Mouse (Mus musculus) gastrocnemius, postnatal 10 days (tissue): ENCODE results near the gene Prpf18. TPM values are rescaled to one million over a fixed set of nuclear protein-coding genes. Genes with fewer than 3 reads are reported as not detected.
"Not testable (repeated sequence)": the region's sequence is repeated elsewhere in the genome, so short reads cannot be mapped to it uniquely, and the experiment has no call there.

Experiments used
- DNase-seq: peaks from one replicate; pipeline ENCODE4 v3.0.0; 2021; ENCODE audit warnings: mixed read lengths
- total RNA-seq, 2 experiments: library from RNA; stranded (reverse); gene quantifications; 2 replicates each; pipeline ENCODE4 v1.2.3; 2021

Gene Prpf18
- total RNA-seq, 2 experiments from 2014 or later = 34.3 to 35.4 TPM

- DNase-seq = no peak
Observed at GRCm38 (mm10) chr2:4615014-4615546, 36.8 kb downstream of the Prpf18 start.

DNA sequence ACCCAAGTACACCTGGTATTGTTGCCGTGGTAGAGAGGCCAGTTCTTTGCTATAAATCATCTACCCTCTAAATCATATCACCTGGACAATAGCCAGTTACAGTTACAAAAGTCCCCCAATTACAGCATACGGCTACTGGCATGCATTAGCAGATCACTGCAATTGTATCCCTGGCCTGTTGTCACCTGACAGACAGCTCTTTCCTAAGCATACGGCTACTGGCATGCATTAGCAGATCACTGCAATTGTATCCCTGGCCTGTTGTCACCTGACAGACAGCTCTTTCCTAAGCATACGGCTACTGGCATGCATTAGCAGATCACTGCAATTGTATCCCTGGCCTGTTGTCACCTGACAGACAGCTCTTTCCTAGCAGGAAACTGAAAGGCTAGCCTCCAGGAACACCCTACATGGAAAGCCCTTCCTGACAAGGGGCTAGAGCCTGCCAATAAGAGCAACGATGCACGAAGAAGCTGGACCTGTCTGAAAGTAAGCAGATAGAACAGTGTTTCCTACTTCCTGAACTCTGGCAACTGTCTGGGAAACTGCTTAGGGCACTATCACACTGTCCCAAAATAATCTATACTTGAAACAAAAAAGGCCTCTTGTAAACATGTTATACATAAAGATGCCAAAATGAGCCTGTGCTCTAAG, 37.5 kb downstream of the Prpf18 start:
- not testable (repeated sequence) for DNase-seq

GRCm38 (mm10) chr2:4611704-4612103, 40.2 kb downstream of the Prpf18 start:
- DNase-seq = no peak

DNA sequence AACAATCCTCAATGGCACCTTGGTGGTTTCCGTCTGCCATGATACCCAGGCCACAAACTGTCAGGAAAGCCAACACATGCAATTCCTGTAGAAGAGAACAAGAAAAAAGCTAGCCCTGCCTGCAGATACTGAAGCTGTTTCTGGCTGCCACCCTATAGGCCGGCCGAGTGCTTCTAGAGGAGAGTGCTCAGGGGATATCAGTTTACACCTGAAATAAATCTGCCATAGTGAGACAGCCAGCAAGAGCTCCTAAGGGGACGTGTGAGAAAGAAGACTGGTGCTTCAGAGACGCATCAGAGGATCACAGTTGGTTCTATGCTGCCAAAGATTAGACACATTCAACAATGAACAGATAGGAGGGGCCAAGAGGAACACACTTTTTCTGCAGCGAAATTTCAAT, 40.6 kb downstream of the Prpf18 start:
- no peak for DNase-seq

DNA sequence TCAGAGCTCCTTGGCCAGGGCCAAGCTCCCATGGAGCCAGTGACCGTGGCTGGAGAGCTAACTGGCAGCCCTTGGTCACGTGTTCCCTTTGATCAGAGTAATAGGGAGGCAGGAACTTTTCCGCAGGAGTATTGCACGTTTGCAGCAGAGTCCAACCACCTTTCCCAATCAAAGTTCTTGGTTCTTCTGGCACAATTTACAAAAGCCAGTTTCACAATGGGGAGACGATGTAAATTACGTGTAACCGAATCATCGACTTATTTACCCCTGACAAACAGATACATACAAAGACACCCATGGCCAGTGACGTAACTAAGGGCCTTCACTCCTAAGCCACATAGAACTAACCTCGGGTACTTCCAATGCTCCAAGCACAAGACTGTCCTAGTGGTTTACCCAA, 42.5 kb downstream of the Prpf18 start:
- no peak for DNase-seq

DNA sequence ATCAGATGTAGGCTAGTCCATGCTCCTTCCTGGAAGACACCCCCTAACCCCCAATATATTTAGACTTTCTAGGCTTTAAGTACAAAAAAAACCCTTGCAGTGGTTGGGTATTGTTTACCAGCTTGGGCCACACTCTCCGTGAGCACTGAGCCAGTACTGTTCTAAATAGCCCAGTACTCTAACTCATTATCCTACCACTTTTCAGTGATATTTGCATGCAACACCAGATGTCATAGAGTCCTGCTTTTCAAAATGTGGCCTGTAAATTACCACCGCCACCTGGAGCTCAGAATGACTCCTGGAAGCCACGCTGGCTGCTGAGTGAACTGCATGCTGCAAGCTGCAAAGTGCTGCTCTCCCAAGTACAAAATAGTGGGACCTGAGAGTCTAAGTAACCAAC, 43.7 kb downstream of the Prpf18 start:
- DNase-seq = no peak

DNA sequence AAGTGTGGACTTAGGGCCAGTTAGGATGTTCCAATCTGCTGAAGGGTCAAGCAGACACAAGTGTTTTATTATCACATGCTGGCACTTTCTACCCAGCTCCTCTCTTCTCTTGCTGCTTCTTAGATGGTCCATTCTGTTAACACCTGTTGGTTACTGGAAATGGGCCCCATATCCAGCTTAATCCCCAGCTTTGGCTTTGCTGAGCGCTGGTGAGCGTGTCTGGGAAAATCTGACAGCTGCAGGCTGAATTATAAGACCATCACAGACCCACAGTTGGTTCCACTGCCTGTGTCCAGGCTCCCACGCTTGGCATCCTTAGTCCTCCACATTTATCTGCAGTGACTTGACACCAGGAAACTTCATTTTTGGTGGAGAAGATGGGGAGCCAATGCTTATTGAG, 45.4 kb downstream of the Prpf18 start:
- DNase-seq = no peak

- DNase-seq = no peak
Observed at GRCm38 (mm10) chr2:4603361-4603945, 48.5 kb downstream of the Prpf18 start.

GRCm38 (mm10) chr2:4601034-4601890, 50.7 kb downstream of the Prpf18 start:
- DNase-seq = peak; percentile 67

DNA sequence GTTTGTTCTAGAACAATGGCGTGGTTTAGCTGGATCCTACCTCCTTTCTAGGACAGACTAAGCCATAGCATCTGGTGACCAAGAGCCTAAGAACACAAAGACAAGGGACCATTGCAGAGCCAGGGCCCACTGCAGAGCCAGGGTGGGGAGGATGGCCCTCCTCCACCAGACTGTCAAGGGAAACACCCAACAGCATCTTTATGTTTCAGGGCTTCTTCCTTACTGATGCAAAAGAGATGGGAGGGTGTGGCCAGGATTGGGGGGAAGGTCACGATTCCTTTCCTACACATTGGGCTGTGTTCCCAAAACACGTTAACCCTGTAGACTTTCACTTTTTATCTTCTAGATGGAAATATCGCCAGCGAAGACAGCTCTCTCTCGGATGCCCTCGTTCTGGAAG, 54.9 kb downstream of the Prpf18 start:
- no peak for DNase-seq

DNA sequence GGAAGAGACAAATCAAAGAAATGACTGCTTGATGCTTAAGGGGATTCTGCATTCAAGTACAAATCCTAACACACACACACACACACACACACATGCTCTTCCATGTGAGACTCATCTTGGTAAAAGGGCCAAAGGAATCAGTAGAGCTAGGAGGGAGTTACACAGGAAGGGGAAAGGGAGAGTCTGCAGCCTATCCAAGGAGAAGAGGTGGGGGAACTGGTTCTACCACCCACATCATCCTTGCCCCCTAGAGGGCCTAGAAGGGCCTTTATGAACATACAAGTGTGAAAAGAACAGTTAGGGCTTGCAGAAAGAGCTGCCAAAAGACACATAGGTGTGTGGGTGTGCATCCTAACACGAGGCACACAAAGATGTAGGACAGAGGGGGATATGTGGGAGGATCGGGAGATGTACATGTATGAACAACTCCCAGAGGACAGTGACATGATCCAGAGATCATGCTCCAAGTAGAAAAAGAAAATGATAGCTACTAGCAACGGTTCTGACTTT, 58.0 kb downstream of the Prpf18 start:
- DNase-seq = no peak

DNA sequence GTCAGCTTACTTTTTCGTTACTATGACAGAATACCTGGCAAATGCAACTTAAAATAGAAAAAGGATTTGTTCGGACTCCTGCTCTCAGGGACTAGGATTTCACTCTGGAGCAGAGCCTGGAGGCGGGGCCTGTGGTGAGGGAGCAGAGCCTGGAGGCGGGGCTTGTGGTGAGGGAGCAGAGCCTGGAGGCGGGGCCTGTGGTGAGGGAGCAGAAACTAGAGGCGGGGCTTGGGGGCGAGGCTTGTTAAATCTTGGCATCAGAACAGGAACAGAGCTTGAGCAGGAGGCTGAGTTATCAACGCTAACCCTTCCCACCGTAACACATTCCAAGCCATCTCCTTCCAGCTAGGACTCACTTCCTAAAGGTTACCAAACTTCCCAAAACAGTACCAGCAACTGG, 58.5 kb downstream of the Prpf18 start:
- peak; percentile 72 for DNase-seq

GRCm38 (mm10) chr2:4592666-4593065, 59.2 kb downstream of the Prpf18 start:
- no peak for DNase-seq

DNA sequence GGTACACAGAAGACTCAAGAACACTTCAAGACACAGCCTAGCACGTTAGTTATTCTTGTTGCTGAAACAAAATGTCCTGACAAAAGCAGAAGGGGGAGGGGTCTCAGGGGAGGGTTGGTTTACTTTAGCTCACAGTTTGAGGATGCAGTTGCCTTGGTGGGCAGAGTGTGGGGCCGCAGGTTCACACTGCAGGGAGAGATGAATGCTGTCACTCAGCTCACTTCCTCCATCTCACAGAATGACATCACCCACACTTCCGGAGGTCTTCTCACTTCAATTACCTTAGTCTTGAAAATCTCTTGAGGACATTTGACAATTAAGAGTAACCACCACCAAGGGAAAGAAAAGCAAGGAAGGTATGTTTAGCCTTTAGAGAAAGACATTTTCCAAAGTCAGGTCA, 60.3 kb downstream of the Prpf18 start:
- no peak for DNase-seq

DNA sequence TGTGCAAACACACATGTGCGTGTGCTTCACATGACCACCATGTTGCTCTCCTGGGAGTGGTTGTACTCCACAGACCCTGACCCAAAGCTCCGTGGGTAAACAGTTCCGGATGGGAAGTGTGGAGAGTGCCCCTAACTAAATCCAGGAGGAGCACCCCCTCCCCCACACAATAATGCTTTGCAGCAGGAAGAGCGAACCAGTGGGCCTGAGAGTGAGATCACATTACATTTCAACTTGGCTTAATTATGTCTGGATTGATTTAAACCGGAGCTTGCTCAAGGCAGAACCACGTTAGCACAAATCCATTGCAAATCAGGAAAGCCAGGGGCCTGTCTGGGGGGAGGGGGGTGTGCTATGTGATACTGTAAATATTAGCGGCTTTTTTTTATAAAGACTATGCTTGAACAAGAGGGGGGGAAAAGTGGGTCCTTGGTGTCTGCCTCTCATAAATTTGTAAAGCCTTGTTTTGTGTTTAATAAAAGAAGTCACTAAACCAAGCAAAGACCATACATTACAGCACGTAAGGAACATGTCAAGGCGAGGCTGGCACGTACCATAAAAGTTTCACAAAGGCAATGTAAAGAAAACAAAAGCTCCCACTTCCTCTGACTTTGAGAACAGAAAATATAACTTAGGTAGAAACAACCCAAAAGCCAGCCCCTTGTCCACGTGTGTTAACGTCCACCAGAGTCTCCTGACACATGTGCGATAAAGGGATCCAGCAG, 64.1 kb downstream of the Prpf18 start:
- DNase-seq = no peak

DNA sequence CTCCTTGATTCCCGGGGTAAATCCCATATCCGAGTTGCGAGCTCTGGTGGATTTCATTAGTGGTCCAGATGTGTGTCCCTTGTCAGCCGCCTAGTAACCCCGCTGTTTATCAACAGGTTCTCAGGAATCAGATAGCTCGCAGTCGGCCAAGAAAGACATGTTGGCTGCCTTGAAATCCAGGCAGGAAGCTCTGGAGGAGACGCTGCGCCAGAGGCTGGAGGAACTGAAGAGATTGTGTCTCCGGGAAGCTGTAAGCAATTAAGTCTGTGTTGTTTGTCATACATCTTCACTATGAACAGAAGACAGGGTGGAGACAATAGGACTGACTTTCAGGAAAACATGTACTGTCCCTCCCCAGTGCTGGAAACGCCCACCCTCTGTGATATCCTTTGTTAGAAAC, 65.7 kb downstream of the Prpf18 start:
- DNase-seq = no peak

DNA sequence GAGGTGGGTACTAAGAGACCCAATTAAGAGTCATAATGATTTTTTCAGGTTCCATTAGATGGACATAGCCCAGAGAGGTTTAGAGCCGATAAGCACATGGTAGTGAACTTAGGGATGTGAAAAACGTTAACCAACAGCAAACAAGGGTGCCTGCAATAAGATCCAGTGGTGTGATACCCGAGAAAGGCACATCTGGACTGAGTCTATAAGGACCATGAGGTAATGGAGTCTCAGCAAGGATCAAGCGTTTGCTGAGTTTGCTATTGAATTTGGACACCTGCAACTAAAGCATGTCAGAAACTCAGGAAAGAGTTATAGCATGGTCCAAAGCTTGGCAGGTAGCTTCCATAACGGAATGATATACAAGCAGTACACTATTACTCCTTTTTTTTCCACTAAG, 67.7 kb downstream of the Prpf18 start:
- no peak for DNase-seq

DNA sequence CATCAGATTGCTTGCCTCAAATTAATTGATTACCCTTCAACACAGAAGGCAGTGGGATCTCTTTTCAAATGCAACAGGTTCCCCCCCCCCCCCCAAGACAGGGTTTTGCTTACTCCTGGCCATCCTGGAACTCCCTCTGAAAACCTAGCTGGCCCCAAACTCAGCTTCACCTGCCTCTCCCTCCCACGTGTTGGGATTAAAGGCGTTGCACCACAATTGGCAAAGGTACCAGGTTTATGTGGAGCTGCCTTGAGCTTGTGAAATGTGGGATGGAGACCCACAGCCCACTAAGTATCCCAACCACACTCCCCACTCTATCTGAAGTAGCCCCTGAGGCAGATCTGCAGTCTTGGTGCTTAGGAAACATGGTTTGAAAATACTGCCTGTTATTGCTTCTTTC, 69.0 kb downstream of the Prpf18 start:
- DNase-seq = no peak

DNA sequence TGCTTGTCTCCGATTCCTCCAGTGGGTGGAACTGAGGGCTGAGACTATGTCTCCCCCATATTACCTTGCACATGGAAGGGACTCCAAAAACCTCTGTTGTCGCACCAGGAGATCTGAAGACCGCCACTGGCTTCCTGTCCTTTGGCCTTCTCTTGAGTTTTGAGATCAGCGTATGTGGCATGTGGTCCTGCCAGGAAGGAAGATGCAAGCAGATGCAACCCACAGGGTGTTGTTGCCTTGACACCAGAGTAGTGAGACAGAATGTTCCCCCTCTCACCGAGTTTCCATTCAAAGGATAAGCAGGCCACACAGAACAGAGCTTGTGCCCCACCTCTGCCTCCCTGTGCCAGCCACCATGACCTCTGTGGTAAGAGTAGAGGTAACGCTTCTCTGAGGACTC, 71.2 kb downstream of the Prpf18 start:
- DNase-seq = no peak

GRCm38 (mm10) chr2:4579357-4580068, 72.4 kb downstream of the Prpf18 start:
- no peak for DNase-seq

- DNase-seq = no peak
Observed at GRCm38 (mm10) chr2:4578291-4578690, 73.6 kb downstream of the Prpf18 start.

GRCm38 (mm10) chr2:4575975-4576374, 75.9 kb downstream of the Prpf18 start:
- no peak for DNase-seq
